Mouse (Mus musculus): ENCODE results near the gene Gm20388.
"Not testable (repeated sequence)": the region's sequence is repeated elsewhere in the genome, so short reads cannot be mapped to it uniquely, and the experiment has no call there.

The Gm20388 gene

GRCm38 (mm10) chr8:123213118-123213772, 3302.6 kb downstream of the Gm20388 start:
- no peak for DNase-seq (ENCODE audit: low spot score in 2 of 2)

- no peak for DNase-seq (ENCODE audit: low spot score in 2 of 2)
Observed at GRCm38 (mm10) chr8:123215430-123215829, 3304.8 kb downstream of the Gm20388 start.

- DNase-seq (ENCODE audit: low spot score in 2 of 2): no peak
Observed at GRCm38 (mm10) chr8:123220917-123221316, 3310.3 kb downstream of the Gm20388 start.

GRCm38 (mm10) chr8:123224278-123225266, 3313.9 kb downstream of the Gm20388 start, which contains the start of gene Cdk10:
Gene Cdk10, plus strand, starts transcription at chr8:123224842.
- DNase-seq (ENCODE audit: low spot score in 2 of 2): peak; percentile 91

- DNase-seq (ENCODE audit: low spot score in 2 of 2): peak in 1 of 2 experiments; percentile 62
Observed at GRCm38 (mm10) chr8:123228416-123228815, 3317.8 kb downstream of the Gm20388 start.

- not testable (repeated sequence) for DNase-seq (ENCODE audit: low spot score in 2 of 2)
Observed at GRCm38 (mm10) chr8:123230326-123230725, 3319.7 kb downstream of the Gm20388 start.

- DNase-seq (ENCODE audit: low spot score in 2 of 2): no peak
Observed at GRCm38 (mm10) chr8:123231742-123232141, 3321.1 kb downstream of the Gm20388 start.

- no peak for DNase-seq (ENCODE audit: low spot score in 2 of 2)
Observed at GRCm38 (mm10) chr8:123232553-123232952, 3321.9 kb downstream of the Gm20388 start.

- DNase-seq (ENCODE audit: low spot score in 2 of 2): no peak
Observed at GRCm38 (mm10) chr8:123233300-123233699, 3322.7 kb downstream of the Gm20388 start.

- DNase-seq (ENCODE audit: low spot score in 2 of 2): no peak
Observed at GRCm38 (mm10) chr8:123233760-123234159, 3323.1 kb downstream of the Gm20388 start.

GRCm38 (mm10) chr8:123234918-123235519, 3324.4 kb downstream of the Gm20388 start:
- DNase-seq (ENCODE audit: low spot score in 2 of 2): peak; percentile 82 to 91

GRCm38 (mm10) chr8:123235520-123236497, 3325.2 kb downstream of the Gm20388 start, which contains the start of gene Spata2l:
Gene Spata2l, minus strand, starts transcription at chr8:123236233.
- peak; percentile 82 to 87 for DNase-seq (ENCODE audit: low spot score in 2 of 2)

GRCm38 (mm10) chr8:123239398-123239797, 3328.8 kb downstream of the Gm20388 start:
- DNase-seq (ENCODE audit: low spot score in 2 of 2): no peak

- DNase-seq (ENCODE audit: low spot score in 2 of 2): no peak
Observed at GRCm38 (mm10) chr8:123242107-123242923, 3331.7 kb downstream of the Gm20388 start.

GRCm38 (mm10) chr8:123243053-123243452, 3332.4 kb downstream of the Gm20388 start:
- no peak for DNase-seq (ENCODE audit: low spot score in 2 of 2)

- no peak for DNase-seq (ENCODE audit: low spot score in 2 of 2)
Observed at GRCm38 (mm10) chr8:123244382-123244781, 3333.7 kb downstream of the Gm20388 start.

- no peak for DNase-seq (ENCODE audit: low spot score in 2 of 2)
Observed at GRCm38 (mm10) chr8:123245543-123245942, 3334.9 kb downstream of the Gm20388 start.

- no peak for DNase-seq (ENCODE audit: low spot score in 2 of 2)
Observed at GRCm38 (mm10) chr8:123247748-123248147, 3337.1 kb downstream of the Gm20388 start.

- DNase-seq (ENCODE audit: low spot score in 2 of 2): no peak
Observed at GRCm38 (mm10) chr8:123248596-123248995, 3338.0 kb downstream of the Gm20388 start.

GRCm38 (mm10) chr8:123250940-123251339, 3340.3 kb downstream of the Gm20388 start:
- no peak for DNase-seq (ENCODE audit: low spot score in 2 of 2)

Data from right cerebral cortex, postnatal 36 days (tissue).